Mouse (Mus musculus): Measurements from ENCODE around the gene Ccn5.

The Ccn5 gene

DNA sequence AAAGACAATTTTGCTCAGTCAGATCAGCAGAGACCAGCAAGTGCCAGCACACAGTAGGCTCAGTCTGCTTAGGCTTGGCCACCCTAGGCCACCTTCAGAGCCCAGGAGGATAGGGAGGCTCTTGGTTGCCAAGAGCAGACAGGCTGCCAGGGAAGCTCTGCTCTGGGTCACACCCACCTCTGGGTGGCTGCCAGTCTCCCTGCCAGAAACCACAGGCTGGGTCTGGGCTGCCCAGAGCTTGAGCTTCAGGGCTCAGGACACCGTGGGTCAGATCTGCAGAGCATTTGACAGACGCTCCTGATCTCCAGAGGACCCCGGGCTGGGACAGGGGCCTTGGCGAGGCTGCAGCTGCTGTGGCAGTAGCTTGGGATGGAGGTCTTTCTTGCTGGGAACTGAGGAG, at the start of gene Ccn5:
Gene Ccn5, plus strand, starts transcription at position 255 of the 400 bp plus-strand sequence.
- DNase-seq (ENCODE audit: extremely low spot score) = no peak

DNA sequence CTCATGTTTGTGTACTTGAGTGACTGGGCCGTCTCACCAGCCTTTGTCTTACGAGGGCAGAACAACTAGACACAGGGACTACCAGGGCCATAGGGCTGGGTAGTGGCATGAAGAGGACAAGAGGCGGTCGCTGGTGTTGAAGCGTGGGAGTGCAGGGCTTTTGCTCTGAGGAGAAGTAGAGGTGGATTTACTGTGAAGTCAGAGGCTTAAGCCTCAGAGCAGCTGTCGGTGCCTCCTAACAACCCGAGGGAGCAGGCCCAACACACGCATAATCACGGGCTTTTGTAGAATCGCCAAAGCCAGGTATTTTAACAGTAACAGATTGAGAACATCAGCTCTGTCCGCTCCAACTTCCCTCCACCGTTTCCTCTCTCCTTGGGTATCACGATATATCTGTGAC, 44.0 kb upstream of the Ccn5 start:
- no peak for DNase-seq (ENCODE audit: extremely low spot score)

DNA sequence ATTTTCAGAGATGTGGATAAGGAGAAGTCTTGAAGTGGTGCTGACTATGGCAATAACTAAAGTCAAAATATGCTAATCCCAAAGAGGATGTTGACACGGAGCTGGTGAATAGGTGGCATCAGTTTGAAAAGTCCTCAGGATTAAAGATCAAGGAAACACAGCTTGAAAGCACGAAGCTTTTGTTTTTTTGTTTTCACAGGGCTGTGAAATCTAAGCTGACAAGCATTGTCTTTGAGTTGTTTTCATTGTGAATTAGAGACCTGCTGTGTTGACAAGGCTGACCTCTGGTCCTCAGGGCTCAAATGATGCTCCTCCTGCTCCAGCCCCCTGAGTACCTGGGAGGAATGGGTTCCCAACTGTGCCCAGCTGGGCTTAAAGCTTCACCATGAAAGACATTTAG, 43.6 kb upstream of the Ccn5 start:
- peak; percentile 8 for DNase-seq (ENCODE audit: extremely low spot score)

DNA sequence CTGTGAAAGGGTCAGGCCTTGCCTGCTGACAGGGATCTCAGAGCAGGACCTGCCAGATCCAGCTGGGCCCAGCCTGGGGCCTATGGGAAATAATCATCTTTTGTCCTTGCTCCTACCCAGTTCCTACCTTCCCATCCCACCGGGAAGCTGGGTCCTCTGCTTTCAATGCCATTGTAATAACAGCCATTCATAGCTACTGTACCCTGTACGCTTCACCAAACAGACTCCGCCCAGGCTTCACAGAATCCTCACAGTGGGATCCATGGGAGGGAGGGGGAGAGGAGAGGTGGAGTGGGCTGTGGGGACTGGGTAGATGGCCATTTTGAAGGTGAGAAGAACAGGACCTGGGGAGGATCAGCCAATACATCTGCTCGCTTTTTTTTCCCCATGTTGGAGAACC, 41.8 kb upstream of the Ccn5 start:
- no peak for DNase-seq (ENCODE audit: extremely low spot score)

DNA sequence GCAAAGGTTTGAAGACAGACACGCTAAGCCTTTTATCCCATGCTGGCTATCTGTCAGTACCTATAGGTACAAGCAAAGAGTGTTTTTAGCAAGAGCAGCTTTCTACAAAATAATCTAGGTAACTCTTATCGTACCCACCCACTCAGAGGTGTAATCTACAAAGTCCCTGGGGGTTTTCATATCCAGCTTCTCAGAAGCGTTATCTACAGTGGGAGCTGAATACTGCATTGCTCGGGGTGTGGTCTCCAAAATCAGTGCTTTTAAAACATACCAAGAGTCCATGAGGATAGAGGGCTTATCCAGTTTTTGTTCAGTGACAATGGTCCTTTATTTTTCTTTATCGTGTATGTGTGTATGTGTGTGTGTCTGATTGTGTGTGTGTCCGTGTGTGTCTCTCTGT, 37.3 kb upstream of the Ccn5 start:
- DNase-seq (ENCODE audit: extremely low spot score) = no peak

DNA sequence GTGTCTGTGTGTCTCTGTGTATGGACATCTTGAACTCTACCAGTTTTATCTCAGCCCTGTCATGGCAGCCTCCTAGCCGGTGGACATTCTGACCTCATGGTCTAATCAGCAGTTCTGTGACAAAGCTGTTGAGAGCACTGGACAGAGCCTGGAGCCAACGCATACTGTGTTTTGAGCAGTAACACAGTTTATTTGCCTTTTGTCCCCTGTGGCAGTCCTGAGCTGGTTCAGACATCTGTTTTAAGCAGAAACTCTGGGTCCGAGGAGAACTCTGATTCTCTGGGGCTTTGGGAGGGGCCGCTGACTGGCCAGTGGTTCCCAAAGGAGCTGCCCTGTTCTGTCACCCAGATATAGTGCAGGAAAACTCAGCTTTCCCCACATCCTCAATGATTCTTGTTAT, 36.8 kb upstream of the Ccn5 start:
- no peak for DNase-seq (ENCODE audit: extremely low spot score)

DNA sequence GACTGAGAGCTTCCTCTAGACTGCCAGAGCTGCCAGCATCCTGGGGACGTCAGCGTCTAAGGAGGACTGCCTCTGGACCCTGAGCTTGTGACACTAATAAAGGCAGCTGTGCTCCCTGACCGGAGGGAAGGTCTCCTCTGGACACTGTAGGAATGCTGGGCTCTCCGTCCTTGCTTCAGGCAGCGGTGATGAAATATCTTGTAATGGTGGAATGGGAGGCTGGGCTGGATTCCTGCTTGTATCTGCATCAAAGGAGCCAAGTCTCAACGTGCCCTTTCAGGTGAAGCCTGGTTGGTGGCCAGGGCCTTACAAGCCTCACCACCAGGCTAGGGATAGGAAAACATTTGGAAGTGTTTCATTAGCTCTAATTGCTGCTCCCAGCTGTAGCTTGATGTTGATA, 33.6 kb upstream of the Ccn5 start:
- no peak for DNase-seq (ENCODE audit: extremely low spot score)

DNA sequence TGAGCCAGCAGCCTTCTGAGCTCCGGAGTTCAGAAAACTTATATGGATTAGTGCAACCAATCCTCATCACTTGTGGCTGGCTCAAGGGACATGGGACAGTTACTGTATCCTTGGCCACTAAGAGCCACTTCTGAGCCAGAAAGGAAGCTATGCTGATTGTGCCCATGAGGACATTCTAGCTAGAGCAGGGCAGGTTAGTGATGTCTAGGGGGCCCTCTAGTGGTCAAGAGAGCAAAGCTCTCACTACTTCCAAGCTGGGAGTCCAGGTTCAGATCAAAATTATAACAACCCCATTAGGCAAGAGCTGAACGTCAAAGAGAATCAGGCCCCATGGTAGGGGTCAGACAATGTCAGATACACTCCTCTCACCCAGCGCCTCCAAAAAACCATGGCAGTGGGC, 33.0 kb upstream of the Ccn5 start:
- DNase-seq (ENCODE audit: extremely low spot score) = peak; percentile 47

DNA sequence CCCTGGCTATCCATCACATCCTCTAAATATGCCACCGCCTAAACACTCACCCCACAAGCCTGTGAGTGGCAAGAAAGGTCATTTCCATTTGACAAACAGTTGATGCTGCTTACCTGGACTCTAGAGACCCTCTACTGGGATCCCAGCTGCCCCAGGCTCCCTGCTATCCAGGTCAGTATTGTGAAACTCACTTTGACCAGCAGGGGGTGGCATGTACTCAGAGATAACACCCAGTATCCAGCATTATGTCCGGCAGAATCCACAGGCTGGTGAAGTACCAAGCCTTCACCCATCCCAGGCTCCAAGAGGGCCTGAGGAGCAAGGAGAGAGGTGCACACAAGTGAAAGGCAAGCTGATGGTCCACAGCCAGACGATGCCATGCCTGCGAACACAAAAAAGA, 32.2 kb upstream of the Ccn5 start:
- DNase-seq (ENCODE audit: extremely low spot score) = peak; percentile 53

DNA sequence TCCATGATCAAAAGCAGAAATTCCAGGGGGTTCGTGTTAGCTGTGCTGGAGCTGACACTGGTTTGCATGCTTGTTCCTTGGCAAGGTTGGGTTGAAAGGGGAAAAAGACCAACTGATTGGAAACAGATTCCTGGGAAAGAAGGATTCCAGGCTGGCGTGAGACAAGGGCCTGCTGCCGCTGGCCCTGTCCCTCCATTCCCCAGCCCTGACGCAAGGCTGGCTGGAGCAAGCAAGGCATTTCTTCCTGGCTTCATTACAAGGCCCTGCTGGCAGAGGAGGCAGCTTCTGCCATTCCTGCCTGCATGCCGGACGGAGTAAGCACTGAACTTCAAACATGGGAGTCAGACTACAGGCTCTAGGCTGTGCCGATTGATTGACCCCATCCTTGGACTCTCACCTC, 22.2 kb upstream of the Ccn5 start:
- DNase-seq (ENCODE audit: extremely low spot score) = no peak

DNA sequence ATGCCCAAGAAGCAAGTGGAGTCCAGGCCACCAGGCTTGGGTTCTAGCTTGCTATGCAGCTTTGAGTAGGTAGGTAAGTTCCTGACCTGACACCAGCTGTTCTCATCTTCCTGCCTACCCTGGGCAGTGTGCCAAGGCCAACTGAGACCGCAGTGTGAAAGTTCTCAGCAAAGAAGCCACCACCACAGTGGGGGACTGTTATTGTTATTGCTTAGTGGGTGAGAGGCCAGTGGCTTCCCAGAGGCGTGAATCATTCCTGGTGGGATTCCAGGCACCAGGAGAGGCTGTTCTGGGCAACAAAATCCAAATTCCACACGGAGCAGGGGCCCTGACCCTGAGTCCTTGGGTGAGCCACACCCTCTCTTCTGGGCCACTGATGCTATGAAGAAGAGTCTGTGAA, 19.8 kb upstream of the Ccn5 start:
- no peak for DNase-seq (ENCODE audit: extremely low spot score)

DNA sequence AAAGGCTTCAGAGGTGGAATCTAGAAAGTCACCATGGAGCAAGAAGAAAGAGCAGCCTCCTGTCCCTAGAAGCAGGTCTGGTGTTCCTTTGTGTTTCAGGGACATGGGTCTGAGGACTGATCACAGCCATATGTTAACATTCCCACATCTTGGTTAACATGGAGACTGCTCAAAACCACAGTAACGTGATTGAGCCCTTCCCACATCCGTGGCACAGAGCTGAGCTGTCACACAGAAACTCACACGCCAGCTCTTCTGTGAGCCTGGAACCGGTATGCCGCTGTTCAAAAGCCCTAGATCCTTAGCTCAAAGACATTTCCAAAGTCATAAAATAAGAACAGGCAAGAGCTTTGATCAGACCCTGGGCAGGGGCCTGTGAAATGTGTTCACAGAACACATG, 19.3 kb upstream of the Ccn5 start:
- DNase-seq (ENCODE audit: extremely low spot score) = no peak

DNA sequence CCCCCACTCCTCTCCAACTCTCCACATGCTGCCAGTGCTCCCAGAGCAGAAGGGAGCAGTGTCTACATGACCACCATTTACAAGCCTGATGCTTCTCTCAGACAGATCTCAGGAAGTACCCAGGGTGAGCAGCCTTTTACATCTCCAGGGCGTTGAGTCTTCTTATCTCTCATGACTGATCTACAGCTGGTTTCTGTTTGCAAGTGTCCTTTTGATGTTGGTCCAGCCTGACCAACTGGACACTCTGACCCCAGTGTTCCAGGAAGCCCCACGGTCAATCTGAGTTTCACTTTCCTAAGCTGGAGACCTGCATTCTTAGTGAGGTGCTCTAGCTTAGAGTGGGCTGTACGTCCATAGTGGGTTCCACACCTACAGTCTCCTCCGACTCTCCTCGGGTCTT, 16.8 kb upstream of the Ccn5 start:
- no peak for DNase-seq (ENCODE audit: extremely low spot score)

DNA sequence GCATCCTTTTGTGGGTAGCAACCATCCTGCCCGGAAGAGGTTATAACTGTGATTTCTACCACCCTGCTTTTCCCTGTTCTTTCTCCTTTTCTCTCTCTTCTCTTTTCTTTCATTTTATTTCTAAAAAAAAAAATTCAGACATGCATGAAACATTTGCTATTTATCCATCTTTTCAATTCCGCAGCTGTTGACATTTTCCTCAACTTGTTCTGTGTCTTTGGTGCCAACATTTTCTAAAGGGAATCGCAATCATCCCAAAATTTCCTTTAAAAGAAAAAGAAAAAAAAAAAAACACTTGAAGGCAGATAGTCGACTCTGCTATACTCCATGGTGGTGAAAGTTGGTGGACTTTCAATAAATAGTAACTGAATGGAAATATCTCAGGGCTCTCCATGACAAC, 11.5 kb upstream of the Ccn5 start:
- no peak for DNase-seq (ENCODE audit: extremely low spot score)

DNA sequence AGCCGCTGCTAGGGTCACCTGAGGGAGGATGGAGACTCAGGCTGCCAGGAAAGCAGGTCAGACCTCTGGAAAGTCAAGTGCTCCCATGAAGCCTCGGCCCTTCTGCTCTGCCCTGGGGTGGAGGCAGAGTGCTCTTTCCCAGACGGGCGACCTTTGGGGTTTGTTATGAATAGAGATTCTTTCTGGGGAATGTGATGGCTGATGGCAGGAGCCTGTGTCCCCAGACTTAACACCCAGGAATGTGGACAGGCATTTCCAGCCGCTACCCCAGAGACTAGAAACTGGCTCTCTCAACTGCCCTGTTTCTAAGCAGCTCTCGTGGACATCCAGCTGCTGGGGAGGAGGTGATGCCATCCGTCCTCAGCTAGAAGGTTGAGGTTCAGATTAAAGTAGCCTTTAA, 11.0 kb upstream of the Ccn5 start:
- DNase-seq (ENCODE audit: extremely low spot score) = no peak

DNA sequence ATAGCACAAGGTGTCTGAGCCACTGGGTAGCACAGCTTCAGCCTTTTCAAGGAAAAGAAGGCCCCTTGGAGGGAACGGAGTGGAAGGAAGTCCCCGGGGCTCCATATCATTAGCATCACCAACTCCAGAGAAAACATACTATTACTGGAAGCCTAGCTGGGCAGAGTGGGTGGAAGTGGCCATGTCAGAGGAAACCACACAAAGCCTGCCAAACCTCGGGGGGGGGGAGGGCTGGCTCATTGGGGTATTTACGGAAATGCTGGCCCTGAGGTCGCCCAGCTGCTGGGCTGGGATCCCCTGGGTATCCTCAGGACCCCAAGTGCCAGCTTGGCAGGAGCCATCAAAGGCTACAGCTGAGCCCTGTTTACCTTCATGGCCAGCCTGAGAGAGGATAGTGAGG, 7.6 kb upstream of the Ccn5 start:
- DNase-seq (ENCODE audit: extremely low spot score) = no peak

DNA sequence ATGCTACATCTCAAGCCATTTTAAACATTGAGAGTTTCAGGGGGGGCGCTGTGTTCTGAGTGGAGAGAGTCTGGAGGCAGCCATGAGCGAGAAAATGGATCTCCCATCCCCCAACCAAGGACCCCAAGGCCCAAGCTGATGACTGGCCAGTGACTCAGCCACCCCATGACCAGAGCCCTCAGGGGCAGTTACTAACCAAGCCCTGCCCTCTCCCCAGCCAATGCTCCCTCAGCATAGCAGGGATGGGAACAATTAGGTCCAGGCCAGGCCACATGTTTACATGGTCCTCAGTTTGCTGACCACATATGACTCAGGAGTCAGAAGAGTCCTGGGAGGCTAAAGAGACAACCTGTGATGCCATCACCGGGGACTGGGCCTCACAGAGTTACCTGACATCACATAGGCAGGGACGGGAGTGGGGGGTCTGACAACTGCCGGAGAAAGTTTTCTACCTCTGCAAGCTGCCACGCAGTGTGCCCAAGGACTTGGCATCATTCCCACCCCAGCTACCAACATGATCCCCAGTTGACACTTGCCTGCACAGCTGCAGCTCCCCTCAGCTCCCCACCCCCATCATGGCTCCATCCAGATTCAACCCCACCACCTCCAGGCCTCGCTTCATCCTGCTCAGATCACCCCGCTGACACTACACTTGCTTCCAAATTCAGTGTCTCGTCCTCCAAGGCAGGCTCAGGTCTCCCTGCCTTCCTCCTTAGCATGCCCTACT, 5.8 kb upstream of the Ccn5 start:
- DNase-seq (ENCODE audit: extremely low spot score) = no peak

DNA sequence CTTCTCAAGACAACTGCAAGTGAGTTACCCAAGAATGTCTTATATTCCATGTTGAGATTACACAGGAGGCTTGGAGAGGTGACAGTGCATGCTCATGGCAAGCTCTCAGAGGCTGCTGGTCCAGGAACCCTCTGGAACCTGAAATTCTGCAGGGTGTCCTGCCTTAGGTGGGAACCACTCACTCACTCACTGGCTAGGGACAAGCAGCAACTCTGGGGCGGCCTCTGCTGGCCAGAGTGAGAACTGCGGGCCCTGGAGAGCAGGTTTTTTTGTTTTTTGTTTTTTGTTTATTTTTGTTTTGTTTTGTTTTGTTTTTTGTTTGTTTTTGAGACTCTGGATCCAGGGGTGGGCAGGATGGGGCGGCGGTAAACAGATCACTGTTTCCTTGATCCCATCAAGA, 2.6 kb downstream of the Ccn5 start:
- peak; percentile 68 for DNase-seq (ENCODE audit: extremely low spot score)

DNA sequence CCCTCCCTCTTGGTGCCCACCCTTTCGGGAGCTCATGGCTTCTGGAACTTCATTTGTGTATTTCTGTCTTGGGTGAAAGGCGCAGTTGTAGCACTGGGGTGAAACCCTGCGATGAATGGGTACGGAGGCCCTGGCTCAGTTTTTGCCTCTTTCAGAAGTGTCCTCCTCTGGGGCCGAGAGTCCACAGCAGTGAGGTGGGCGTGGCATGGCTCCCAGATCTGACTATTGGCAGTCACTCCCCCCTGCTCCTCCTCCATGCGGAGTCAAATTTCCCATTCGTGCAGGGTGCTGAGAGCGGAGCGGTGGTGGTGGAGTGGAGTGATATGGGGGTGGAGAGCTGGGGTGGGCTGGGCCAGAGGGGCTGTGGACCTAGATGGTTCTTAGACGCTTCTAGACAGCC, 3.1 kb downstream of the Ccn5 start:
- peak; percentile 71 for DNase-seq (ENCODE audit: extremely low spot score)

DNA sequence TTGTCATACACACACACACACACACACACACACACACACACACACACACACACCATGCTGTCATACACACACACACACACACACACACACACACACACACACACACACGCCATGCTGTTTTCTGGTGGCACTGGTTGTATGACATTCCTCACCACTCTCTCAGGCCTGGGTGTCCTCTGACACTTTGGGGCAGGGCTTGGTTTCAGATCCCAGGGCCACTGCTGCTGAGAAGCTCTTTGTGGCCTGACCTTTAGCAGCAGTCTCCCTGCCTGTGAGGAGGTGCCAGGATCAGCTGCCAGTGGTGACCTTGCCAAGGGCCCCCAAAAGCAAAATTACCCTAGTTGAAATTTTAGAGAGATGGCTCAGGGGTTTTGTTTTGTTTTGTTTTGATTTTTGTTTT, 5.2 kb downstream of the Ccn5 start:
- DNase-seq (ENCODE audit: extremely low spot score) = no peak

DNA sequence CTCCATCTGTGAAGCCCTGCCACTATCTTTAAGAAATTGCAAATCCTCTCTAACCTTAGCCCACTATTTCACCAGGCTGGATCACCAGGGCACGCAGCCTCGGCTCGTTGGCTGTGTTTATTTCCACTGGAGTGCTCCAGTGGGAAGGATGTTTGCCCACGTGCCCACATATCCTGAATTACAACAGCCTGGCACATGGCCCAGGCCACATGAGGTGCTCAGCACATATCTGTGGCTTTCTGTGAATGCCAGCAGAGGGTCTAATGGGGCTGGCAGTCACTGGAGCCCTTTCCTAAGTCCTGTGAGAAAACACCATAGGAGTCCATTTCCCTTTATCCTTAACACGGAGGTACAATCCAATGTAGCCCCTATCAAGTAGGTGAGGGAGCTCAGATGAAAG, 5.8 kb downstream of the Ccn5 start:
- no peak for DNase-seq (ENCODE audit: extremely low spot score)

DNA sequence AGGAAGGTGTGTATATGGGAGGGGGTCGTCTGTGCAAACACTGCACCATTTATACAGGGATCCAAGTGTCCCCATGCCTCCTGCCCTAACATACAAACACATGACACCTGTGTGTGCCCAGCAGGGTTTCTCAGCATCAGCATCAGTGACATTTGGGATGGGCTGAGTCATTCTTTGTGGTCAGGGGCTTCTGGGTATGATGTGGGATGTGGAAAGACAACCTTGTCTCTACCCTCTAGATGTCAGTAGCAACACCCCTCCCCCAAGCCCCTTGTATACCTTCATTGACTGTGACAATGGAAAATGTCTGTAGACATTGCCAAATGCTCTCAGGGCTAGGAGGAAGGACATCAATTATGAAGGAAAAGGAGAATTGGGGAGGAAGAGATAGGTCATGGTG, 10.5 kb downstream of the Ccn5 start:
- DNase-seq (ENCODE audit: extremely low spot score) = no peak

DNA sequence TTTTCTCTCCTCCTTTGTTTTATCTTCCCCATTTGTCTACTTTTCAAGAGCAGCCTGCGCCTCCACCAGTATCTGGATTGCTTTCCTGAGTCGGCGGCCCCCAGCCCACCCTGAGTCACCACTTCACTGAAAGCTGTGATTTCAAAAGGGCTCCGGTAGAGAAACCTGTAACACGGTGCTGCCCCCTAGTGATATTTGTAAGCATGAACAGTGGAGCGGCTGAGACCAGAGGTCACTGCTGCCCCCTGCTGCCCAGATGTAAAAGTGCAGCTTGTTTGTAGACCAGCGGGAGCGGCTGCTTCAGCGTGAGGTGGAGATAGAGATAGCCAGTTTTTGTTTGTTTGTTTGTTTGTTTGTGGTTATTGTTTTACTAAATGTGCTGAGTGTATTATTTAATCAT, 17.4 kb downstream of the Ccn5 start:
- peak; percentile 72 for DNase-seq (ENCODE audit: extremely low spot score)

DNA sequence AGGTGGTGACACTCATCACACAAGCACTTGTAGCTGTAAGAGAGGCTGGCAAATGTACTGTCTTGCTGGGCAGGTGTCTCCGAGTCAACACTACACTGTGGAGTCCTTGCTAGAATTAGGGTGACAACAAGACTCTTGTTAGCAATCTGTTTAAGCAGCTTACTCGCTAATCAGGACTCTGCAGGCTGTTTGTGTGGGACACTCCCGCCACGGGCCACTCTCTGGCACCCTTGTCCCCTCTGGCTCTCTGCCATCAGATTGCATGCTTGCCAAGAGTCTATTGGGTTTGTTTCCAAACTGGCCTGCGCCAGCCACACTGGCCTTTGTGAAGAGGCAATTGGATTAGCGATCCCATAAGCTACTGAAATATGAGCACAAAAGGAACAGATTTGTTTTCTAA, 18.9 kb downstream of the Ccn5 start:
- no peak for DNase-seq (ENCODE audit: extremely low spot score)

DNA sequence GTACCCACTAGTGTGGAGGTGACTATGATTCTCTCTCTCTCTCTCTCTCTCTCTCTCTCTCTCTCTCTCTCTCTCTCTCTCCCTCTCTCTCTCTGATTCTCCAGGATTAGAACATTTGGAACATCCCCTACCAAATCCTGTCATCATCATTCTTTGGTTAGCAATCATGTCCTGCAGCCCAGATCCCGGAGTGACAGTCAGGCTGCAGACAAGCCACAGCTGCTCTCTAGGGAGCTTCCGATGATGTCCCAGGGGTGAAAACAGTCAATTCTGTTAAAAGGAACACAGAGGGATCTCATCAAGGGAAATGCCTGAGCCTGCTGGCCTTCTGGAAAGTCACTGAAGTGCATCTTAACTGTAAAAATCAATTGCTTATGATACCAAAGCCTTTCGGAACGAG, 21.4 kb downstream of the Ccn5 start:
- no peak for DNase-seq (ENCODE audit: extremely low spot score)
